Mouse (Mus musculus): ENCODE results near the gene Gm17651.

Gene Gm17651

GRCm38 (mm10) chr3:97680631-97681320, 6.3 kb upstream of the Gm17651 start:
- peak; percentile 75 for DNase-seq (ENCODE audit: low read depth, low spot score)

GRCm38 (mm10) chr3:97678416-97678815, 3.9 kb upstream of the Gm17651 start:
- DNase-seq (ENCODE audit: low read depth, low spot score), result no peak

- no peak for DNase-seq (ENCODE audit: low read depth, low spot score)
Observed at GRCm38 (mm10) chr3:97676126-97676525, 1.6 kb upstream of the Gm17651 start.

GRCm38 (mm10) chr3:97667093-97667675, 7.3 kb downstream of the Gm17651 start:
- DNase-seq (ENCODE audit: low read depth, low spot score), result no peak

GRCm38 (mm10) chr3:97666154-97666553, 8.3 kb downstream of the Gm17651 start:
- no peak for DNase-seq (ENCODE audit: low read depth, low spot score)

- DNase-seq (ENCODE audit: low read depth, low spot score), result no peak
Observed at GRCm38 (mm10) chr3:97665525-97665924, 9.0 kb downstream of the Gm17651 start.

GRCm38 (mm10) chr3:97661206-97661605, 13.3 kb downstream of the Gm17651 start:
- DNase-seq (ENCODE audit: low read depth, low spot score), result no peak

GRCm38 (mm10) chr3:97659746-97660145, 14.7 kb downstream of the Gm17651 start:
- DNase-seq (ENCODE audit: low read depth, low spot score), result no peak

GRCm38 (mm10) chr3:97658426-97659193, 15.9 kb downstream of the Gm17651 start:
- no peak for DNase-seq (ENCODE audit: low read depth, low spot score)

GRCm38 (mm10) chr3:97657655-97658411, 16.7 kb downstream of the Gm17651 start, which contains the start of gene Prkab2:
Gene Prkab2 (plus strand): TSS chr3:97658193.
- DNase-seq (ENCODE audit: low read depth, low spot score), result peak; percentile 96

- DNase-seq (ENCODE audit: low read depth, low spot score), result no peak
Observed at GRCm38 (mm10) chr3:97654901-97655300, 19.6 kb downstream of the Gm17651 start.

GRCm38 (mm10) chr3:97653781-97654180, 20.7 kb downstream of the Gm17651 start:
- no peak for DNase-seq (ENCODE audit: low read depth, low spot score)

- DNase-seq (ENCODE audit: low read depth, low spot score), result no peak
Observed at GRCm38 (mm10) chr3:97651604-97652003, 22.9 kb downstream of the Gm17651 start.

GRCm38 (mm10) chr3:97649469-97649868, 25.0 kb downstream of the Gm17651 start:
- no peak for DNase-seq (ENCODE audit: low read depth, low spot score)

- DNase-seq (ENCODE audit: low read depth, low spot score), result no peak
Observed at GRCm38 (mm10) chr3:97649022-97649421, 25.5 kb downstream of the Gm17651 start.

GRCm38 (mm10) chr3:97648518-97648917, 26.0 kb downstream of the Gm17651 start:
- DNase-seq (ENCODE audit: low read depth, low spot score), result no peak

- DNase-seq (ENCODE audit: low read depth, low spot score), result no peak
Observed at GRCm38 (mm10) chr3:97642001-97642400, 32.5 kb downstream of the Gm17651 start.

GRCm38 (mm10) chr3:97641396-97641795, 33.1 kb downstream of the Gm17651 start:
- DNase-seq (ENCODE audit: low read depth, low spot score), result no peak

GRCm38 (mm10) chr3:97634288-97634761, 40.2 kb downstream of the Gm17651 start:
- DNase-seq (ENCODE audit: low read depth, low spot score), result no peak

GRCm38 (mm10) chr3:97633456-97633855, 41.0 kb downstream of the Gm17651 start:
- DNase-seq (ENCODE audit: low read depth, low spot score), result no peak

GRCm38 (mm10) chr3:97631258-97631860, 43.1 kb downstream of the Gm17651 start:
- DNase-seq (ENCODE audit: low read depth, low spot score), result no peak

All from mesoderm, embryonic 11.5 days (tissue).